Mouse (Mus musculus): ENCODE measurements around the gene Zfand2b.

DNA sequence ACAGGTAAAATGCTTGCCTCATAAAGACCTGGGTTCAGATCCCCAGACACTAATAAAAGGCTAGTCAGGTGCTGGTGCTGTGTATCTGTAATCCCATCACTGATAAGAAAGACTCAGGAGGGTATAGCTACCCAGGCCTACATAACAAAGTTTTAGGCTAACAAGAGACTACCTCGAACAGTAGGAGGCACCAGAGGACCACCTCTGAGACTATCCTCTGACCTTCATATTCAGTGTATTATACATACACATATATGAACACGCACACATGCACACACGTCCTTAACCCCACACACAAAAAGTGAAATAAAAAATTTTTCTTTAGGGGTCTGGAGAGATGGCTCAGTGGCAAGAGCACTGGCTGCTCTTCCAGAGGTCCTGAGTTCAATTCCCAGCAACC is 46.2 kb upstream of the Zfand2b start:
- TF ChIP-seq CTCF (IDR thresholded peaks at IDR 0.05; ENCODE audit: control insufficient read depth, insufficient read depth, insufficient replicate concordance, low read depth, low read length) = no peak
- TF ChIP-seq POLR2A (IDR thresholded peaks at IDR 0.05; ENCODE audit: control insufficient read depth, low read depth, low read length) = no peak

Measured in testis, adult 2 months (tissue).